Mouse (Mus musculus) cerebellum, adult (tissue): Measurements from ENCODE around the gene Ppp1r3g.

Experiments
- ATAC-seq: cut with Nextera tagmentation; 2 replicates; pipeline ENCODE4 v1.9.2; 2017; ENCODE audit warnings: mild to moderate bottlenecking, moderate library complexity, mixed read lengths; ENCODE audit not compliant: insufficient number of reproducible peaks, low FRiP score, low TSS enrichment

Ppp1r3g gene

DNA sequence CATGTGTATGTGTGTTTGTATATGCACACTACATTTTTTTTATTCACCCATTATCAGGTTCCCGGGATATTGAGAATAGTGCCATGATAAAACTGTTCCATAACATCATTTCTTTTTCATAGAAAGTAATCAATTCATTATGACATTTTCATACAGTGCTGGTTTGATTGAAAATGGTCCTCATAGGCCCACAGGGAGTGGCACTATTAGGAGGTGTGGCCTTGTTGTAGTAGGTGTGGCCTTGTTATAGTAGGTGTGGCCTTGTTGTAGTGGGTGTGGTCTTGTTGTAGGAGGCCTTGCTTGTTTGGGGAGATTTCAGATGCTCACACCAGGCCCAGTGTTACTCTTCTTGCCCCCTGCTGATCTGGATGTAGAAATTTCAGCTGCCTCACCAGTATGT lies at the start of gene Ppp1r3g:
Ppp1r3g (plus strand) TSS at position 301 of the 400 bp plus-strand sequence.
- no peak for ATAC-seq

DNA sequence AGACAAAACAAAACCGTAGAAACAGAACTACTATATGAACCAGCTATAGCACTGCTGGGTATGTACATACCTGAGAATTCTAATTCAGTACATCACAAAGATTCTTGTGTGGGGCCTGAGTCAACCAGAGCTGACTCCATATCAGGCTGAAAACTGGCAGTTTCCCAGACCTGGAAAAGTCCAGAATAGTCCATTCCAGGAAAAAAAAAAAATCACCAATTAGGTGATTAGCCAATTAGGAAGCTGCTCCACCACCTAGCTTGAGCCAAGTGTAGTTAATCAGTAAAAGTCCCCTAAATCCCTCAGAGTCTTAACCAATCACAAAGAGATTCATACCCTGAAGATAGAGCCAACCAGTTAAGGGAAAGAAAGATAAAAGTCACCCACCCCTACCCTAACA lies 47.2 kb upstream of the Ppp1r3g start:
- ATAC-seq, result no peak

- no peak for ATAC-seq
Measured at GRCm38 (mm10) chr13:35937991-35938390, 20.6 kb upstream of the Ppp1r3g start.

DNA sequence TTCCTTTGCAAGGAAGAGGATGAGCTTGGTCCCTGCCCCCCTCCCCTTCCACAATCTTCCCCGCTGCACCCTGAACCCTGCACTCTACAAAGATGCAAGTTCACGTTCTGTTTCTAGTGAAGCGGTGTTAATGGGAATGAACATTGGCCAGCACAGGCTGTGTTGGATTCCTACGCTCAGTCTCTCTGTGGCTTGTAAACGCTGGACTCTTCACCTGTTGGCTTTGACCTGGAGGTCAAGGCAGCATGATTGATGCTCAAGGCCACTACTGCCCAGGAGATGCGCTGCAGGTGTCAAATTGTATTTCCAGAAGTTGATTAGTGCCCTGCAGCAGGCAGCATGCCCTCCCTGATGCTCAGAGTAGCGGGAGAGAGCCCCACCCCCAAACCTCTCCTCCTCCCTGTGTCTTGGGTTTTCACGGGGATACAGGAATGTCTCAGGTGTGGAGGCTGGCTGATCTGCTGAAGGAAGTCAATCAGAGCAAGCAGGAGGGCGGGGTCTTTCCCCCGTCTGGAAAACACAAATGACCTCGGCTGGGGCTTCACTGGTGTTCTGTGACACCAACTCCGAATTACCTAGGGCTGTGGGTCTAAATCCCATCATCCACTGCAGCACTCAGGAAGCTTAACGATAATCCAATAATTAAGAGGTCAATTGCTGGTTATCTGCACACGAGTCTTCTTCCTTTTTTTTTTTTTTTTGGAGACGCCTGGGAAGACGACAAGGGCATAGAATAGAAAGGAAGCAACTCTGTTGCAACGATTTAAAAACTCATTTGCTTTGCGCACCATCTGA lies 18.6 kb upstream of the Ppp1r3g start:
- no peak for ATAC-seq

DNA sequence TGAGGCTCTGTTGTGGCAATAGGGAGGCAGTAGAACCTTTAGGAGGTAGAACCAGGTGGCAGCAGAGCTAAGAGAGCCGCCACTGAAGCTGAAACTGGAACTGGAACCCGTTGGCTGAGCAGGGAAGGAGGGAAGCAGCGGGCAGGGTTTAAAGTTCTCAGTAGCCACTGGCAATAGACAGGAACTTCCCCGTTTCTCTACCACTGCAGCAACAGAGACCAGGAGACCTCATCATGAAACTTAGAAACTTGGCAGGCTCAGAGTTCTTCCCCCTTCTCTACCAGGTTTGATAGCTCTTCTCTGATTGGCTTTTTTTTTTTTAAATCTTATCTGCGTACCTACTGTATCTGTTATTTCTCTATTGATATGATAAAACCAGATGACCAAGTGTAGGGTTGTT lies 17.7 kb upstream of the Ppp1r3g start:
- ATAC-seq, result no peak

DNA sequence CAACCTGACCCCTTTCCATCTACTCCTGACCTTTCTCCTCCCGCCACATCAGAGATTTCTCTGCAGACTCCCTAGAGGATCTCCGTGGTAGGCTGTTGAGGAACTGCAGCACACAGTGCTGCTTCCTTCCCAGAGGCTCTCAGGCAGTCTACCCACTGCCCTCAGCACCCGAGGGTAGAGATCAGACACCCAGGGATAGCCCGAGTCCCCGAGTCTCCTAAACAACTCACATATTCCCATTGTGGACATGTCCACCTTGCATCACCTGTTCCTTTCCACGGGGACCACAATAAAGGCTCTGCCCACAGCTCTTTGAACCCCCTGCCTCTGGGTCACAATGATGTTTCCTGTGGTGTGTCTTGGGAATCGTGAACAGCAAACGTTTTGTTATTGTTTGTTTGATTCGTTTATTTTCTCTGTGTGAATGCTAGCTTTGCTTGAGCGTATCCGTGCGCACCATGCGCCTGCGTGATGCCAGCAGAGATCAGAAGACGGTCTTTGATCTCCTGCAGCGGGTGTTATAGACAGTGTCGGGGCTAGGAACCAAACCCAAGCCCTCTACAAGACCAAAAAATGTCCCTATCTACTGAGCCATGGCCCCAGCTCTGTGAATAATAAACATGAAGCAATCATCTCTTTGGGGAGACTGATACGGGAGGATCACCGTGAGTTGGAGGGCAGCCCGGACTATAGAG lies 11.8 kb upstream of the Ppp1r3g start:
- ATAC-seq, result 0 out of 2 replicates have a peak, but pooled peaks have one; percentile 10

GRCm38 (mm10) chr13:35947354-35948000 lies 11.2 kb upstream of the Ppp1r3g start:
- ATAC-seq, result peak; percentile 38; the same call in 1 of the 2 replicates

DNA sequence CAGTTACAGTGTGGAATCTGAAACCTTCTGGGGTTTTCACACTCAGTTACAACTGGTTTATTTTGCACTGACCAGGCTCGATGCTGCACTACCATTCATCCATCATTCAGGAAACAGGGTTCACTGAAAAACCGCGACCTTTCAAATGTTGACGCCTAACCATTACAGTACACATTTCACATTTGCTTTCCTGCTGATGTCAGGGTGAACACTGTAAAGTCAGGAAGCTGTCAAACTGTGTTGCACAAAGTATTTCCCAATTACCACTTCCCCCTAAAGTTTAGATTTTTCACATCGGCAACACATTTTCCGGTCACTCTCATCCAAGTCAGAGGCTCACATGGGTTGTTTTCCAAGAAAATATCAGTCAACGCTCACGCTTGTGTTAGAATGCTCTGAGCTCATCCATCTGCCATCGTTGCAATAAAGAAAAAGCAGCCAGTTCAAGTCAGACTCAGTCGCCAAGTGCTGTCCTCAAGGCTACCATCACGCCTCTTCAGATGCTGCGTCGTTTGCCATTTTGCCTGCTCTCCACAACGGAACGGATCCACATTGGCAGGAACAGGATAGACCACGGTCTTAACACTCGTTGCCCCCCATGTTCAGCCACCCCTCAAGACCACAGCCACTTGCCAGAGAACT lies 8.7 kb upstream of the Ppp1r3g start:
- no peak for ATAC-seq

DNA sequence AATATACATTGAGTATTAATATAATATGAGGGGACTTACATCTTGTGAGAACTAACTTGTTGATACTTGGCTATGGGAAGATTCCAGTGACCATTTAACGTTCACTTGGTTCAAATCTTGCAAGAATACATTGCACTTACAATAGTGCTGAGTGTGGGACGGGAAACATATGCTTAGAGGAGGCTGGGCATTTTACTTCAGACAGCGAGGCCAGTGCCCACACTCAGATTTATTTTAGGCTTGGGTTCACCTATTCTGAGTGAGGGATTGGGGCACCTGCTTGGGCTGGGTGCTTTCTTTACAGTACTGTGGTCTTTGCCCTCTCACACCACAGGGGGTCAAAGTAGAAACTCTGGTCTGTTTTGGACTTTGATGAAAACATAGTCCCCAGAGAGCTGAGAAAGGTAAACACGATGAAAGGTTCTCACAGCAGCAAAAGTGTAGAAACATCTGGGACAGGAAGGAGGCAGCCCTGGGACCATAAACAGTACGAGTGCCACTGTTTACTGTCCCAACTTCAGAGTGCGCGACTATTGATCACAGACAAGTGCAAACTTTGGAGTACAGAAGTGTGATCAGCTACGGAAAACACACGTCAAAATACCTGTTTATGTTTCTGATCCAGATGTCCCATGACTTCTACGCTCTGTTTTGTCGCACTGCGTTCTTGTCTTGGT lies 890 bp downstream of the Ppp1r3g start:
- no peak for ATAC-seq

DNA sequence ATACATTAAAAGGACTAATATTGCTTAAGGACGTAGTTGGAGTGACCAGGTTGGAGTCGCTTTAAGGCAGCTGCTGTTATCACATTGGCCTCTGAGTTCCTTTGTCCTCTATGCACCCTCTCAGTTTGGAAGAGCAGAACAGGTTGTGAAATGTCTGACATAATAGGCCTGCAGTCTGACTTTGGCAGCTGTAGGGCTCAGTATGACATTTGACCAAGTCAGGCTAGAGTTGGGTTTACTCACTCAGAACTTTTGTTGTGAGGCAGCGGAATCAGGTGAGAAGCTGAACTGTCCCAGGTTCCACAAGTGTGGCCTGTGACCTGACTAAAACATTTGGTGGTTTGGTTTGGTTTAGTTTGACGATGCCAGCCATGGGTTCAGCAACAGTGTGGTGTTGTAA lies 4.9 kb downstream of the Ppp1r3g start:
- ATAC-seq, result no peak

- no peak for ATAC-seq
Measured at GRCm38 (mm10) chr13:35967690-35968089, 9.1 kb downstream of the Ppp1r3g start.

GRCm38 (mm10) chr13:35968131-35968718 lies 9.6 kb downstream of the Ppp1r3g start:
- no peak for ATAC-seq

- ATAC-seq, result peak; percentile 49
Measured at GRCm38 (mm10) chr13:35968719-35969430, 10.2 kb downstream of the Ppp1r3g start.

GRCm38 (mm10) chr13:35969431-35969721 lies 10.7 kb downstream of the Ppp1r3g start:
- no peak for ATAC-seq

GRCm38 (mm10) chr13:35969829-35970228 lies 11.2 kb downstream of the Ppp1r3g start:
- no peak for ATAC-seq

GRCm38 (mm10) chr13:35976912-35977311 lies 18.3 kb downstream of the Ppp1r3g start:
- ATAC-seq, result no peak

GRCm38 (mm10) chr13:35980471-35980870 lies 21.8 kb downstream of the Ppp1r3g start:
- ATAC-seq, result no peak

DNA sequence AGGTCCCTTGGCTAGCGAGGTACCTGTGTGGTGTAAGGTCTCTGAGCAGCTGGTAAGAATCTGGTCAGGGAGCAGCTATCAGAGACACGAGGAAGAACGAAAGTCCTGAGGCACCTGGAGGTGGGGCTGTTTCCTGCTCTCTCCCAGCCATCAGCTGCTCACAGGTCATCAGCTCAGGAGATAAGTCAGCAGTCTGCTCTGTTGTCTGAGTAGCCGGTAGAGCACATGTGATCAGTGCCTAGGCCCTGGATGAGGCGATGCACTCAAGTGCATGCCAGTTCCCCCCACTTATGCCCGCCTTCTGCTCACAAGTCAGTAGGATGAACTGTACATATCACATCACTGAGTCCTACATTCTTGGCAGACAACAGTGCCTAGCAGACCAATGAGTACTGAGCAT lies 24.3 kb downstream of the Ppp1r3g start:
- no peak for ATAC-seq

DNA sequence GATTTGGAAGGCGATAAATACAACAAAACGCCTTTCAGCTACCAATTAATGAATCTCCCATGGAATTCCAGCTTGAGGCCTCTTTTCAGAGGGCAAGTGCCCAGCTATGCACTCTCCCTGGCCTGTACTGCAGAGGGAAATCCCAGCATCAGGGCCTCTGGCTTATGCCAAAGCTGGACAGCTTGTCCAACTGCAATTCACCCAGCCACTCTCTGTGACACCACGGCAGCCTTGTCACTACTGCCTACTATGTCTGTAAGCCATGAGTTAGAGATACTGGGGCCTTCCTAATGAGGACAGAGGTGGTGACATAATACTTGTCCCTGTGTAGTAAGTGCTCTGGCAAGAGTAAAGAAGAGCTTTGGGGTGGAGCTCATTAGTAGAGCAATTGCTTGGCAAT lies 30.7 kb downstream of the Ppp1r3g start:
- ATAC-seq, result no peak; the same call in 1 of the 2 replicates
